28 mouse cellular contexts compared by ENCODE assay signal in the genomic region with DNA sequence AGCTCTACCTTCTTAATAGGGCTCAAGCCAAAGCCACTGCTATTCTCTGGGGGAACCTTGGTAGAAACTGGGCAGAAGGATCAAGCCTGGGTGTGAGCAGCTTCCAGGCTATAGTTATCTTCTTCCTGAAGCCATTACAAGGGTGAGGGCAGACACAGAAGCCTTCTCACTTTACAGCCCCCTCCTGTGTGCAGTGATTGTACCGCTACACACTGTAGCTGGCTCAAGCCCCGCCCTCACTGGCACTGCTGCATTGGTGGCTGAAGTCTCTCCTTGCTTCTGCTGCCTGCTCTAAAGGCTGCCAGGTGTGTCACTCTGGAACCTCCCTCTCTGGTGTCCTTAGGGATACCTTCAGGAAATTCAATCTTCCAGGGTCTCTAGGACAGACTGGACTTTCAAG.
"Had no signal": no experiment of that assay in that cellular context is flagged by ENCODE, and none has a peak within 500 bp of the region (broad histone marks: within the 10 kb centered on the region; RNA-seq: fewer than 3 reads in every experiment).

No protein-coding gene starts in this region.

- H3K27me3 ChIP-seq: heart, embryonic 13.5 days; heart, embryonic 15.5 days; hindbrain, embryonic 12.5 days; kidney, embryonic 15.5 days; limb, embryonic 12.5 days had no signal

- ATAC-seq: hindbrain, embryonic 16.5 days; intestine, embryonic 16.5 days; liver, postnatal 0 days had no signal

- H3K27ac ChIP-seq: heart, adult 2 months; heart, embryonic 13.5 days; heart, embryonic 15.5 days; hindbrain, embryonic 12.5 days; hindbrain, embryonic 14.5 days; kidney, embryonic 15.5 days; kidney, postnatal 0 days; limb, embryonic 12.5 days; liver, embryonic 13.5 days; liver, embryonic 15.5 days had no signal

- H3K4me3 ChIP-seq: heart, adult 2 months; heart, embryonic 13.5 days; heart, embryonic 15.5 days; hindbrain, embryonic 12.5 days; kidney, embryonic 15.5 days; limb, embryonic 12.5 days; liver, embryonic 13.5 days; liver, embryonic 15.5 days had no signal

- H3K9ac ChIP-seq: heart, embryonic 13.5 days; heart, embryonic 15.5 days; hindbrain, embryonic 12.5 days; hindbrain, embryonic 14.5 days; kidney, embryonic 15.5 days; limb, embryonic 12.5 days; liver, embryonic 13.5 days; liver, embryonic 15.5 days; liver, postnatal 0 days had no signal

- H3K36me3 ChIP-seq: heart, embryonic 13.5 days; heart, embryonic 15.5 days; hindbrain, embryonic 12.5 days; kidney, embryonic 15.5 days; limb, embryonic 12.5 days; liver, embryonic 13.5 days; liver, embryonic 15.5 days had no signal

- DNase-seq: gastrocnemius, postnatal 14 days; gastrocnemius, postnatal 36 days; heart, adult 11 months; heart, adult 2 months; heart, postnatal 14 days; heart, postnatal 36 days; kidney, adult 18-20 months; kidney, adult 8-10 months; kidney, postnatal 14 days; kidney, postnatal 36 days; layer of hippocampus, adult 9-11 months; layer of hippocampus, postnatal 36 days; left cerebral cortex, postnatal 4 days; liver; liver, embryonic 13.5 days; liver, postnatal 0 days had no signal

- H3K4me2 ChIP-seq: heart, embryonic 11.5 days; heart, embryonic 13.5 days; heart, embryonic 15.5 days; hindbrain, embryonic 12.5 days; hindbrain, embryonic 14.5 days; kidney, embryonic 15.5 days; limb, embryonic 12.5 days; liver, embryonic 11.5 days; liver, embryonic 13.5 days; liver, embryonic 15.5 days had no signal

- H3K9me3 ChIP-seq: kidney, embryonic 15.5 days; limb, embryonic 12.5 days; liver, embryonic 13.5 days; liver, embryonic 15.5 days had no signal
